Mouse (Mus musculus): ENCODE measurements around the gene Fto. TPM values are rescaled to one million over a fixed set of nuclear protein-coding genes. Genes with fewer than 3 reads are reported as not detected.
A peak's percentile ranks its signal among the peaks of the same experiment; 100 is the strongest.

The Fto gene
- total RNA-seq (2021) = 100 to 1,000 TPM; 149 to 152 TPM
- long read RNA-seq, transcript Fto-201 (9 exons, 3,564 nt) = major isoform, 88 of 116 reads
- long read RNA-seq, partial matches to known transcripts = 23 of 116 reads
- long read RNA-seq, other reads (novel, unspliced or antisense) = 5 of 116 reads

GRCm38 (mm10) chr8:91312835-91313832 lies at the start of gene Fto, which contains the start of gene Rpgrip1l:
TSS of gene Fto (plus strand) at chr8:91313525.
TSS of gene Rpgrip1l (minus strand) at chr8:91313262.
- DNase-seq (ENCODE audit: low spot score in 2 of 2) = peak; percentile 99 to 100

- DNase-seq (ENCODE audit: low spot score in 2 of 2) = no peak
Measured at GRCm38 (mm10) chr8:91263939-91264338, 49.4 kb upstream of the Fto start.

- DNase-seq (ENCODE audit: low spot score in 2 of 2) = no peak
Measured at GRCm38 (mm10) chr8:91264564-91264963, 48.8 kb upstream of the Fto start.

GRCm38 (mm10) chr8:91269374-91269958 lies 43.9 kb upstream of the Fto start:
- no peak for DNase-seq (ENCODE audit: low spot score in 2 of 2)

- DNase-seq (ENCODE audit: low spot score in 2 of 2) = peak in 1 of 2 experiments; percentile 44
Measured at GRCm38 (mm10) chr8:91273493-91273892, 39.8 kb upstream of the Fto start.

GRCm38 (mm10) chr8:91276337-91276736 lies 37.0 kb upstream of the Fto start:
- no peak for DNase-seq (ENCODE audit: low spot score in 2 of 2)

- DNase-seq (ENCODE audit: low spot score in 2 of 2) = no peak
Measured at GRCm38 (mm10) chr8:91278060-91278459, 35.3 kb upstream of the Fto start.

- DNase-seq (ENCODE audit: low spot score in 2 of 2) = no peak
Measured at GRCm38 (mm10) chr8:91280467-91281212, 32.7 kb upstream of the Fto start.

GRCm38 (mm10) chr8:91281545-91281944 lies 31.8 kb upstream of the Fto start:
- DNase-seq (ENCODE audit: low spot score in 2 of 2) = no peak

GRCm38 (mm10) chr8:91282655-91283054 lies 30.7 kb upstream of the Fto start:
- DNase-seq (ENCODE audit: low spot score in 2 of 2) = no peak

GRCm38 (mm10) chr8:91283815-91284214 lies 29.5 kb upstream of the Fto start:
- peak in 1 of 2 experiments; percentile 45 for DNase-seq (ENCODE audit: low spot score in 2 of 2)

- no peak for DNase-seq (ENCODE audit: low spot score in 2 of 2)
Measured at GRCm38 (mm10) chr8:91286237-91286636, 27.1 kb upstream of the Fto start.

- no peak for DNase-seq (ENCODE audit: low spot score in 2 of 2)
Measured at GRCm38 (mm10) chr8:91290576-91290975, 22.7 kb upstream of the Fto start.

GRCm38 (mm10) chr8:91295786-91296185 lies 17.5 kb upstream of the Fto start:
- no peak for DNase-seq (ENCODE audit: low spot score in 2 of 2)

- no peak for DNase-seq (ENCODE audit: low spot score in 2 of 2)
Measured at GRCm38 (mm10) chr8:91298672-91299071, 14.7 kb upstream of the Fto start.

GRCm38 (mm10) chr8:91304481-91305386 lies 8.6 kb upstream of the Fto start:
- DNase-seq (ENCODE audit: low spot score in 2 of 2) = no peak

GRCm38 (mm10) chr8:91312342-91312741 lies 983 bp upstream of the Fto start:
- no peak for DNase-seq (ENCODE audit: low spot score in 2 of 2)

GRCm38 (mm10) chr8:91317567-91318227 lies 4.4 kb downstream of the Fto start:
- DNase-seq (ENCODE audit: low spot score in 2 of 2) = no peak

GRCm38 (mm10) chr8:91318938-91319729 lies 5.8 kb downstream of the Fto start:
- peak in 1 of 2 experiments; percentile 51 for DNase-seq (ENCODE audit: low spot score in 2 of 2)

All from layer of hippocampus, adult 18-20 months (tissue).